Mouse (Mus musculus): ENCODE measurements around the gene Nae1. TPM values are rescaled to one million over a fixed set of nuclear protein-coding genes. Genes with fewer than 3 reads are reported as not detected.

Gene Nae1
- polyA plus RNA-seq, 1 experiment from 2014 or later, result 110 TPM

DNA sequence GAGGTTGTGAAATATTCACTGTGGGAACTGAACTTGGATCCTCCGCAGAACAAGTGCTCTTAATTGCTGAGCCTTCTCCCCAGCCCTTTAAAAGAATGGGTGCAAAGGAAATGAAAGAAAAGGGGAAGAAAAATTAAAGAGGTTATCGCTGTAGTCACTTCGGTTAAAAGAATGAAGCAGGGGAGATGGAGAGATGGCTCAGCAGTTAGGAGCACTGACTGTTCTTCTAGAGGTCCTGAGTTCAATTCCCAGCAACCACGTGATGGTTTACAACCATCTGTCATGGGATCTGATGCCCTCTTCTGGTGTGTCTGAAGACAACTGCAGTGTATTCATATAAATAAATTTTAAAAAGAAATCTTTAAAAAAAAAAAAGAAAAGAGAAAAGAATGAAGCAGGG, 1.6 kb upstream of the Nae1 start:
- Histone ChIP-seq H3K9ac (ENCODE audit: low read depth, low read length) (no peak overlapping the region), H3K4me3 (ENCODE audit: low read depth, low read length) (no peak overlapping the region), H3K4me2 (ENCODE audit: low read length) (no peak overlapping the region), H3K27ac (ENCODE audit: low read length) (no peak overlapping the region), H3K36me3 (ENCODE audit: control insufficient read depth, insufficient read depth, low read length) (0 out of 2 replicates have a peak, but pooled peaks cover 3% of the 10 kb centered on the region), H3K4me1 (ENCODE audit: control insufficient read depth, insufficient read depth, low read length) (peaks cover 21% of the 10 kb centered on the region), H3K27me3 (ENCODE audit: control insufficient read depth, insufficient read depth, low read depth, low read length) (peaks cover 14% of the 10 kb centered on the region), H3K9me3 (replicated peaks; ENCODE audit: control insufficient read depth, low read length, poor library complexity, severe bottlenecking) (no peaks in the 10 kb centered on the region)
- no peak for ATAC-seq
- 87% methylated on average over 4 of the region's 4 CpGs for WGBS

DNA sequence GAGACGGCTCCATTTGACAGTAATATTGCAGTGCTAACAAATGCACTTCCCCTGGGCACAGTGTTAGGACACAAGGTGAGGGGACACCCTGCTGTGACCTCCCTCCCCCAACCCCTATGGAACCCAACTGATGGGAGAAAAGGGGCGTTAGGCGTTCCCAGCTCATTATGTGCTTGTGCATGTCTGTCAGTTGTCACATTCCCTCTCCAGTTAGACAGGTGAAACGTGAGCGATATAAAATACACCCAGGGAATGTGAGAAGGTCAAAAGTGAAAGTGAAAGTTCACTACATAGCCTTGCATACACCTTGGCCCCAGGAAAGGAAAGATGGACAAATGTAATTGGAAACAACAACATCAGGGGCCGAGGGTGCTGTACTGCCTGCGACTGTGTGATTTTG, 941 bp upstream of the Nae1 start:
- H3K36me3 ChIP-seq (ENCODE audit: control insufficient read depth, insufficient read depth, low read length), result 0 out of 2 replicates have a peak, but pooled peaks cover 3% of the 10 kb centered on the region
- H3K9ac ChIP-seq (ENCODE audit: low read depth, low read length), result no peak overlapping the region
- H3K4me3 ChIP-seq (ENCODE audit: low read depth, low read length), result no peak overlapping the region
- ATAC-seq, result no peak
- H3K27ac ChIP-seq (ENCODE audit: low read length), result no peak overlapping the region
- WGBS, result 51% methylated on average over 7 of the region's 7 CpGs
- H3K27me3 ChIP-seq (ENCODE audit: control insufficient read depth, insufficient read depth, low read depth, low read length), result peaks cover 10% of the 10 kb centered on the region
- peaks cover 16% of the 10 kb centered on the region for H3K4me1 ChIP-seq (ENCODE audit: control insufficient read depth, insufficient read depth, low read length)
- peak overlapping the region; percentile 63 for H3K4me2 ChIP-seq (ENCODE audit: low read length)
- no peaks in the 10 kb centered on the region for H3K9me3 ChIP-seq (replicated peaks; ENCODE audit: control insufficient read depth, low read length, poor library complexity, severe bottlenecking)

GRCm38 (mm10) chr8:104534779-104535141, 323 bp upstream of the Nae1 start:
- no peaks in the 10 kb centered on the region for H3K9me3 ChIP-seq (replicated peaks; ENCODE audit: control insufficient read depth, low read length, poor library complexity, severe bottlenecking)
- H3K36me3 ChIP-seq (ENCODE audit: control insufficient read depth, insufficient read depth, low read length), result 0 out of 2 replicates have a peak, but pooled peaks cover 5% of the 10 kb centered on the region
- peak overlapping the region; percentile 63 for H3K4me2 ChIP-seq (ENCODE audit: low read length)
- peak; percentile 80 for ATAC-seq
- peak overlapping the region; percentile 96; the same call in 1 of the 2 replicates for H3K9ac ChIP-seq (ENCODE audit: low read depth, low read length)
- peaks cover 8% of the 10 kb centered on the region for H3K27me3 ChIP-seq (ENCODE audit: control insufficient read depth, insufficient read depth, low read depth, low read length)
- peaks cover 16% of the 10 kb centered on the region for H3K4me1 ChIP-seq (ENCODE audit: control insufficient read depth, insufficient read depth, low read length)
- peak overlapping the region; percentile 4; the same call in 1 of the 2 replicates for H3K27ac ChIP-seq (ENCODE audit: low read length)
- H3K4me3 ChIP-seq (ENCODE audit: low read depth, low read length), result peak overlapping the region; percentile 96
- 11% methylated on average over 9 of the region's 9 CpGs for WGBS

DNA sequence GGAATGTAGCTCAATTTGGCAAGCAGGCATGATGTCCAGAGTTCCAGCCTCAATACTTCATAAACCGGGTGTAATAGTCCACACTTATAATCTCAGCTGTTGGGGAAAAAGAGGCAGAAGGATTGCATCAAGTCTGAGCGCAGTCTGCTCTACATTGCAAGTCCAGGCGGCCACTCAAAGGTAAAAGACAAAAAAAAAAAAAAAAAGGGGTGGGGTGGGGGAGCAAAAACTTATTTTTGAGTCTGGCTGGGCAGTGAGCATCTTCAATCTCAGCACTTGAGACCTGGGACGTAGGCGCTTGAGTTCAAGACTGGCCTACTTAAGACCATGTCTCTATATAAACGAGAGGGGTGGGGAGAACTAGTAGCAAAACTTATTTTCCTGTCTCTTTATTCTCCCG, 886 bp downstream of the Nae1 start:
- Histone ChIP-seq H3K36me3 (ENCODE audit: control insufficient read depth, insufficient read depth, low read length) (0 out of 2 replicates have a peak, but pooled peaks cover 8% of the 10 kb centered on the region), H3K4me1 (ENCODE audit: control insufficient read depth, insufficient read depth, low read length) (peaks cover 16% of the 10 kb centered on the region), H3K27me3 (ENCODE audit: control insufficient read depth, insufficient read depth, low read depth, low read length) (peaks cover under 1% of the 10 kb centered on the region; the same call in 1 of the 2 replicates), H3K9ac (ENCODE audit: low read depth, low read length) (peak overlapping the region; percentile 96), H3K9me3 (replicated peaks; ENCODE audit: control insufficient read depth, low read length, poor library complexity, severe bottlenecking) (no peaks in the 10 kb centered on the region), H3K4me3 (ENCODE audit: low read depth, low read length) (peak overlapping the region; percentile 96), H3K27ac (ENCODE audit: low read length) (no peak overlapping the region), H3K4me2 (ENCODE audit: low read length) (peak overlapping the region; percentile 63)
- no peak for ATAC-seq
- 17% methylated on average over 7 of the region's 7 CpGs for WGBS

- Histone ChIP-seq H3K4me1 (ENCODE audit: control insufficient read depth, insufficient read depth, low read length) (peaks cover 16% of the 10 kb centered on the region), H3K27me3 (ENCODE audit: control insufficient read depth, insufficient read depth, low read depth, low read length) (no peaks in the 10 kb centered on the region), H3K4me2 (ENCODE audit: low read length) (no peak overlapping the region), H3K36me3 (ENCODE audit: control insufficient read depth, insufficient read depth, low read length) (peaks cover 13% of the 10 kb centered on the region; the same call in 1 of the 2 replicates), H3K9me3 (replicated peaks; ENCODE audit: control insufficient read depth, low read length, poor library complexity, severe bottlenecking) (no peaks in the 10 kb centered on the region), H3K9ac (ENCODE audit: low read depth, low read length) (no peak overlapping the region), H3K4me3 (ENCODE audit: low read depth, low read length) (no peak overlapping the region), H3K27ac (ENCODE audit: low read length) (no peak overlapping the region)
- ATAC-seq, result no peak
- WGBS, result 90% methylated on average over 6 of the region's 6 CpGs
These were observed 4.8 kb downstream of the Nae1 start for GRCm38 (mm10) chr8:104529671-104530070.

- Histone ChIP-seq H3K27me3 (ENCODE audit: control insufficient read depth, insufficient read depth, low read depth, low read length) (no peaks in the 10 kb centered on the region), H3K9ac (ENCODE audit: low read depth, low read length) (no peak overlapping the region), H3K4me2 (ENCODE audit: low read length) (no peak overlapping the region), H3K9me3 (replicated peaks; ENCODE audit: control insufficient read depth, low read length, poor library complexity, severe bottlenecking) (no peaks in the 10 kb centered on the region), H3K36me3 (ENCODE audit: control insufficient read depth, insufficient read depth, low read length) (peaks cover 18% of the 10 kb centered on the region), H3K27ac (ENCODE audit: low read length) (no peak overlapping the region), H3K4me3 (ENCODE audit: low read depth, low read length) (no peak overlapping the region), H3K4me1 (ENCODE audit: control insufficient read depth, insufficient read depth, low read length) (no peaks in the 10 kb centered on the region)
- WGBS, result 83% methylated on average over 5 of the region's 5 CpGs
- no peak; the same call in 1 of the 2 replicates for ATAC-seq
These were observed 16.6 kb downstream of the Nae1 start for GRCm38 (mm10) chr8:104517872-104518271.

DNA sequence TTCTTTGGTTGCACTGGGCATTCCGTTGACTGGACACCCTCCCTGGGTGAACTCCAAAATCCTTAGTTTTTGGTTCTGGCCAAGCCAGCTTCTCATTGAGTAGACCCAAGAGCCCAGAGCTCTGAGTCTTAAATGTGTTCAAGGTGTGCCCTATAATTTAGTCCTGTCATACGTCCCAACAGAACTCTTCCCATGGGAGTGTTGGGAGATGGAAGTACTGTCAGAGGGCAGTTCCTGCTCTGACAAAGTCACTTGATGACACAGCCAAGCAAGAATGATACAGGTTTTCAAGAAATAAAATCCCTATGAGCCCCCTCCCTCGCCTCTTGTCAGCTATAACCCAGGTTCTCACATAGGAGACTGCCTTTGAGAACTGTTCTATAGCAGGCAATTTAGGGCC, 24.3 kb downstream of the Nae1 start:
- H3K27ac ChIP-seq (ENCODE audit: low read length), result no peak overlapping the region
- no peaks in the 10 kb centered on the region for H3K4me1 ChIP-seq (ENCODE audit: control insufficient read depth, insufficient read depth, low read length)
- H3K36me3 ChIP-seq (ENCODE audit: control insufficient read depth, insufficient read depth, low read length), result peaks cover 12% of the 10 kb centered on the region
- H3K4me2 ChIP-seq (ENCODE audit: low read length), result peak overlapping the region; percentile 100
- no peak; the same call in 1 of the 2 replicates for ATAC-seq
- no peaks in the 10 kb centered on the region for H3K27me3 ChIP-seq (ENCODE audit: control insufficient read depth, insufficient read depth, low read depth, low read length)
- 77% methylated on average over 3 of the region's 3 CpGs for WGBS
- H3K9me3 ChIP-seq (replicated peaks; ENCODE audit: control insufficient read depth, low read length, poor library complexity, severe bottlenecking), result no peaks in the 10 kb centered on the region
- H3K9ac ChIP-seq (ENCODE audit: low read depth, low read length), result no peak overlapping the region; the same call in 1 of the 2 replicates
- H3K4me3 ChIP-seq (ENCODE audit: low read depth, low read length), result peak overlapping the region; percentile 73

DNA sequence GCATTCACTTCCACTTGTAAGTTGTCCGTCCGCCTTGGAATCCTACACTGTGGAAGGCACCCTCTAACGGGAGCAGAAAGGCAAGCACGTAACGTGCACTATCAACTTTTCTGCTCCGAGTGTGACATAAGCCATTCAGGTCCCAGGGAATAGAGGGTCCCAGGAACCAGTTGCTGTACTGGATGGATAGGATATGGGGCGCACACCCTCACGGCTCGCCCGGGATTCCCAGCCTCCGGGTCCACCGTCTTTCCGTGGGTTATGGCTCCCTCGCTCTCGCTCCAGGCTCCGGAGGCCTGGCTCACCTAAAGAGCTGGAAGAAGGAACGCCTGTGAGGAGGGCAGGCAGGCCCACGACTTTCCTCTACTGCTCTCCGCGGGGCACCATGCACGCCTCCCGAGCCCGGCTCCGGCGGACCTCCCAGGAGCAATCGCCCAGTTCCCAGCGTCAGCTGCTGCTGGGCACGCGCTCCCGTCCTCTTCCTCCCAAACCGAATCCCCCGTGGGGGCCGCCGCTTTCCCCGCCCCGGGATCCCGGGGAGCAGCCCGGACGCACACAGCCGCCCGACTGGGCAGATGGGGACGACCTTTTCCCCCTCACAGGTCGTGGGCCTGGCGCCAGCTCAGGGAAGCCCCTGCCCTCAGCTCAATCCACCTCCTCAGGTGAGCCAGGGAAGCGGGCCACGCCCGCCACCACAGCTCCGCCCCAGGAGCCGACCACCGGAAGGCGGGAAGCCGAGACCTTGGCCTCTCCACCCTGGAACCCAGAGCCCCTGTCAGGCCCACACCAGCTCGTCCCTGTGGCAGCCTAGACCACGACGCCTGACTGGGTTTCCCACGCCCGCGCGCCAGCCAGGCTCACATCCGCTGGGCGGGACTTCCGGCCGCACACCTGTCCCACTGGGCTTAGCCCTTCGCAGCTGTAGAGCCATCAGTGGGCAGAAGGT, 25.1 kb downstream of the Nae1 start, which contains the start of gene Terb1:
Terb1 (minus strand) TSS at position 850 of the 946 bp plus-strand sequence.
- Histone ChIP-seq H3K36me3 (ENCODE audit: control insufficient read depth, insufficient read depth, low read length) (peaks cover 12% of the 10 kb centered on the region), H3K27ac (ENCODE audit: low read length) (peak within 1 kb of the TSS; percentile 47; the same call in 1 of the 2 replicates), H3K9ac (ENCODE audit: low read depth, low read length) (peak within 1 kb of the TSS; percentile 86), H3K27me3 (ENCODE audit: control insufficient read depth, insufficient read depth, low read depth, low read length) (no peaks in the 10 kb centered on the region), H3K9me3 (replicated peaks; ENCODE audit: control insufficient read depth, low read length, poor library complexity, severe bottlenecking) (no peaks in the 10 kb centered on the region), H3K4me3 (ENCODE audit: low read depth, low read length) (peak within 1 kb of the TSS; percentile 73), H3K4me1 (ENCODE audit: control insufficient read depth, insufficient read depth, low read length) (no peaks in the 10 kb centered on the region), H3K4me2 (ENCODE audit: low read length) (peak within 1 kb of the TSS; percentile 100)
- WGBS, result 2% methylated on average over 63 of the region's 64 CpGs
- peak; percentile 93 for ATAC-seq

GRCm38 (mm10) chr8:104479091-104479490, 55.3 kb downstream of the Nae1 start:
- no peak overlapping the region for H3K4me3 ChIP-seq (ENCODE audit: low read depth, low read length)
- no peak for ATAC-seq
- 63% methylated on average over 1 of the region's 1 CpGs for WGBS
- H3K4me2 ChIP-seq (ENCODE audit: low read length), result no peak overlapping the region
- no peaks in the 10 kb centered on the region for H3K9me3 ChIP-seq (replicated peaks; ENCODE audit: control insufficient read depth, low read length, poor library complexity, severe bottlenecking)
- no peaks in the 10 kb centered on the region for H3K4me1 ChIP-seq (ENCODE audit: control insufficient read depth, insufficient read depth, low read length)
- no peak overlapping the region for H3K27ac ChIP-seq (ENCODE audit: low read length)
- H3K36me3 ChIP-seq (ENCODE audit: control insufficient read depth, insufficient read depth, low read length), result no peaks in the 10 kb centered on the region
- no peaks in the 10 kb centered on the region for H3K27me3 ChIP-seq (ENCODE audit: control insufficient read depth, insufficient read depth, low read depth, low read length)
- H3K9ac ChIP-seq (ENCODE audit: low read depth, low read length), result no peak overlapping the region
